Mouse (Mus musculus): ENCODE data around the gene Ugt1a6b. TPM values are rescaled to one million over a fixed set of nuclear protein-coding genes. Genes with fewer than 3 reads are reported as not detected.

Gene Ugt1a6b
- polyA plus RNA-seq, 1 experiment: not detected

DNA sequence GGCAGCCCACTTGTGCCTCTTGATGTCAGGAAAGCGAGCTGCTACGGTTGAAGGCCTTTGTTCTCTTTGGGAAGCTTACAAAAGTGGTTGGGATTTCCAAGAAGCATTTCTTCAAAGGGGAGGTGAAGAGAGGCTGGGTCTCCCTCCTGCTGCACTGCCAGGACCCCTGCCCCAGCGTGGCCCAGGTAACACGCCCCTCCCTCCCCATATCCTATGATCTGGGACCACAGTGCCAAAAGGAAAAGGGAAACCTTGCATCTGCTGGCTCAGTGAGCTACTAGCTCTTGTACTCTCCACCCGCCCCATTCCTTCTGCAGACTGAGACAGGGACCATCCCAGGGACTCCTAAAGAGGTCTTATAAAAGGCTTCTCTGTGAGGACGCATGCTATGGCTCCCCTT lies 154.6 kb downstream of the Ugt1a6b start:
- TF ChIP-seq GATA1 (IDR thresholded peaks at IDR 0.05; ENCODE audit: low read length): no peak

DNA sequence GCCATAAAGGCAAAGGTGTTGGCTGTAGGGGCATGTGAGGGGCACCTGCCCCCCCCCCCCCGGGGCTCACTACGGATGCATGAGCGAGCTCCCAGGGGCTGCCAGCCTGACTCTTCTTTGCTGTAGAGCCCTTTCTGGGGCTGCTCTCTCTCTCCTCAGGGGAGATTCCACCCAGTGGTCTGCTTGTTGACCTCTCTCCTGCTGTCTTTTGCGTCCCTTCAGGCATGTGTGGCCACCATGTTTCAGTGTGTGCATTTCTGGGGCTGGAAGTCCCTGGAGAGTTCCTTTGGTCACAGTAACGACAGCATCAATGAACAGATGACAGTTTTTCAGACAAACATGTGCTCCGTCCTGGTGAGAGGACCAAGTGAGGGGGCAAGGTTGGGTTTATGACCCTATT lies 155.3 kb downstream of the Ugt1a6b start:
- TF ChIP-seq GATA1 (IDR thresholded peaks at IDR 0.05; ENCODE audit: low read length): no peak

DNA sequence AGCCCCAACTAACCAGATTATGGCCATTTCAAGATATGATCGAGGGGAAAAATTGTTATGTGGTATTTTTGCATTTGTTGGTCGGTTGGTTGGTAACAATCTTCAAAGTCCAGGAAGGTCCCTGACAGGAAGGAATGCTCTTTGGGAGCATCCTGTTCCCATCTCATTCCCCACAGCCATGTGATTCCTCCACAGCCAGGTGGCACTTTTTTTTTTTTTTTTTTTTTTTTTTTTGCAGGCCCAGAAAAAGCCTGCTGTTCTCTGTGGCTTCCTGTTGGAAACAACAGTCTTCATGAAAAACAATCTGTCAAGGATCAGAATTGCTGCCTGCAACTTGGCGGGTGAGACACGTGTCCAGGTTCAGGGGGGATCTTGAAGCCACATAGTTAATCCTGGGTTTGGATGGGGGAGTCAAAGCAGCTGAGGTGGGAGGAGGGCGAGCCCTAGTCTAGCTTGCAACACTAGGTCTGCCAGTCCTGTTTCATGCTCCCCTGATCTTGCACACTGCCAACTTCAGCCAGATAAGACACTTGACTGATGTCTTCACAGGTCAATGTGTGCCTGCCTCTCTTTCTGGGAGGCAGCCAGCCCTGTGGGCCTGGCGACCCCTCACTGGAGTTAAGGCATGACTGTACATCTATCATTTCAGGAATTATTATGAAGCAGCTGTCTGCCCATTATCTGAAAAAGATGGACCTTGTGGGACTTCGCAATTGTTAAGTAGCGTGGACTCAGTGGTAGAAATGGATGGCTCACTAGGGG lies 156.0 kb downstream of the Ugt1a6b start:
- no peak for TF ChIP-seq GATA1 (IDR thresholded peaks at IDR 0.05; ENCODE audit: low read length)

DNA sequence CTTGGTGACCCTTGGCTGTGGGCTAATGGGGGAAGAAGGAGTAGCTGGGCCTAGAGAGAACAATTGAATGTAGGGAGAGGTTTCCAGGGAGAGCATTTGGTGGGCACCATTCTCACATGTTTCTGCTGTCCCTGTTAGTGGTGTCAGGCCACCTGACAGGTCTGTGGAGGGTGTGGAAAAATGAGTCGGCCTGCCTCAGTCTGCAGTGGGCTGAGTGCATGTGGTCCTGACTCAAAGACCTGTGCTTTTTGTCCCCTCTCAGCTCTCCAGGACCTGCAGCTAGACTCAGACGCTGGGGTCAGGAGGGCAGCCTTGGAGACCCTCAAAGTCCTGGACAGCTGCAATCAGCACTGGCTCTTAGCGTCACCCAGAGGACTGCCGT lies 156.6 kb downstream of the Ugt1a6b start:
- TF ChIP-seq GATA1 (IDR thresholded peaks at IDR 0.05; ENCODE audit: low read length): no peak

DNA sequence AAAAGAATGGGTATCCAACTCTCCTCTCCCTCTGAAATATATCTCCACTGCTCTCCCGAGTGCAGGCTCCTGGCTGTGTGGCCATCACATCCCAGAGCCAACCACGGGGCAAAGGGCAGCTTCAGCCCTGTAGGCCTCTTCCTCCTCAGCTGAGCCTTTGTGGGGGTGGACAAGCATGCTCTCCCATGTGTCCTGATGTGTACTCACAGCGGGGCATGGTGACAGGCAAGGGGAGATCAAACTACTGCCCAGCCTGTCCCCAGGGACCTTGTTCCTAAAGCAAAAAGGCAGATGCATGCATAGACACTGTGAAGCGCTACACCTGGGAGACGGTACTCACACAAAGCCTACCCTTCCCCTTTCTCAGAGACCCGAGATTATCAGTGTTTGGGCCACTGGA lies 157.1 kb downstream of the Ugt1a6b start:
- TF ChIP-seq GATA1 (IDR thresholded peaks at IDR 0.05; ENCODE audit: low read length): no peak

DNA sequence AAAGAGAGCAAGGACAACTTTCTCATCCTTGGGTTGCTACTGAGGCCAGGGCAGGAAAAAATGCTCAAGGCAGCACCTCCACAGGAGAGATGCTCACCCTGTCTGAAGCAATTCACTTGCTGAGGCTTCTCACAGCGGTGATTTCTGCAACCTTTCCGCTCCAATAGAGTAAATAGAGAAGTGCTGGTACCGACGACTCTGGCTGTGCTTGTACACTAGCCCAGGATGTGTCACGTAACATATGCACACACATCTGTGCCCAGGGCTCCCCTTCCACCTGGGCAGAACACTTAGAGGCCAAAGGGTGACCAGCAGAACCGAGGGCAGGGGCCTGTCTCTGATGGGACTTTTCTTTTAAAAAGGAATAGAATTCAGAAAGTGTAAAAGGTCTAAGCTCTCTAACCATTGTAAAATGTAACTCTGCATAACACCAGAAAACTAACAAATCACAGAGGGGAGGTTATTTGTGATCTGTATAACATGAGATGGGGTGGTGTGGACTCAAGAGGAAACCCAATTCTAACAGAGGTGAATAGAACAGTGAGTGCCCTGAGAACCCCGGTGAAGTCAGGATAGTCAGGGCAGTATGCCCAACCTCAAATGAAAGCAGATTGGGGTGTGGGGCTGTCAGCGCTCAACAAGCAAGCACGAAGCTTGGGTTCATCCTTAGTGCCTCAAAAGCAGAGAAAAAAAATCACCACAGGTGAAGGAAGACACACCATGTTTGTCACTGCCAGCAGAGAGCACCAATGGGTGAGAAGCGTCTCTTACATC lies 157.7 kb downstream of the Ugt1a6b start:
- no peak for TF ChIP-seq GATA1 (IDR thresholded peaks at IDR 0.05; ENCODE audit: low read length)

DNA sequence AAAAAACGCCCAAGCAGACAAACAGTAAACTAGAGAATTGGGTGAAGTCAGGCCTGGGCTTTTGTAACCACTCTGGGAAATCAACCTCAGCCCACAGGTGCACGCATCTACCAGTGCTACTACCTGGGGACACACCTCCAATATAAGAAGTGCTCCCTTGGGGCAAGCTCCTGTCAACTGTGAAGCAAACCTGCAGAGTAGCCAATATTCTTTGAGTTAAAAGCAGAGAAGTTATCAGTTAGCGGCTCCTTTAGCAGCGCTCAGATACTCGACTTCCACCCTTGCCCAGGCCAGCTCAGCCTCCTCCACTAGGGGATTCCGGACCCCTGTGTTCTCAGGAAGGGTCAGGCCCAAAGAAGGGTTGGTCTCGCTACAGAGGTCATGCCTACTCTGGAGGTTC lies 158.7 kb downstream of the Ugt1a6b start:
- TF ChIP-seq GATA1 (IDR thresholded peaks at IDR 0.05; ENCODE audit: low read length): no peak

DNA sequence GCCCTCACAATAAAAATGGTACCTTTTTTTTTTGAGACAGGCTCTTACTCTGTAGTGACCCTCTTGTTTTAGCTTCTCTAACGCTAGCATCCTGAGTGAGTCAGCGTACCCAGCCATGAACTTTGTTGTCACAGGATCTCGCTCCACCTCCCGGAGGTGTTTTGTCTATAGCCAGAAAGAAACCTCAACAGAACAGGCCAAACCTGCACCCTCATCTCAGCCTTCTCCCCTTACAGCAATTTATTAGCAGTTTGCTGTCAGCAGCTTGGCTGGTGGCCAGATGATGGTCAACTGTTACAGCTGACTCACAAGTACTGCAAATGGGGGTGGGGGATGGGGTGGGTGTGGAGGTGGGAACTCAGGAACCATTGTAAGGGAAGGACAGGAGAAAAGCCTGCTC lies 159.2 kb downstream of the Ugt1a6b start:
- no peak for TF ChIP-seq GATA1 (IDR thresholded peaks at IDR 0.05; ENCODE audit: low read length)

DNA sequence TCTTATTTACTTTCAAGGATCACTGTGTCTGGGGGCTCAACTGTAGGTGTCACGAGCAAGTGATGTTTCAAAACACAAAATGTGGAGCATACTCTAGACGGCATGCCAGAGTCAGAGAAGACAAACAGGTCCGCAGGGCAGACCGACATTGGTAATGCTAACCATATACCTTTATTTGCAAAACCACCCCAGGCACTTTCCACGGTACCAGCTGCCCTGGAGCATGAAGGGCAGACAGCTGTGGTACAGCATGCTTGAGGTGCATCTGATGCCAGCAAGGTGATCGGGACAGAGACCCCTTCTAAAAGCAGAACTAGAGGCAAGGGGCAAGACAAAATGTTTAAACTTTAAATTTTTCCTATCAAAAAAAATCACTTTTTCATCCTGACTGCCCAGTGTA lies 159.9 kb downstream of the Ugt1a6b start:
- no peak for TF ChIP-seq GATA1 (IDR thresholded peaks at IDR 0.05; ENCODE audit: low read length)

DNA sequence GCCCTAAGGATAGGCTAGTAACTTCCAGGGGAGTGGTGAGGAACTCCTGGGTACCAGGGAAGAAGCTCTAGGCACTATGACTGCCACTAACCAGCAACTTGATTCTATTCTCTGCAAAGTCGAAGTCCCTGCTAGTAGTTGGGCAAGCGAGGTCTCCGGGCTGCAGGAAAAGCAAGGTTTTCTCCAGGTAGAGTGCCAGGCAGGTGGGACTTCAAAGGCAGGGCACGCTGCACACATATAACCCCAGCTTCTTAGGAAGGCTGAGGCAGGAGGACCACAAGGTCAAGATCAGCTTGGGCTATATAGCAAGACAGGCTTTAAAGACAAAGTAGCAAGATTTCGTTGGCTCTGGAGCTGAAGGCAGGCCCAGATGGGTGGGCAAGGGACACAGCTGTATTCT lies 160.7 kb downstream of the Ugt1a6b start:
- TF ChIP-seq GATA1 (IDR thresholded peaks at IDR 0.05; ENCODE audit: low read length): no peak

DNA sequence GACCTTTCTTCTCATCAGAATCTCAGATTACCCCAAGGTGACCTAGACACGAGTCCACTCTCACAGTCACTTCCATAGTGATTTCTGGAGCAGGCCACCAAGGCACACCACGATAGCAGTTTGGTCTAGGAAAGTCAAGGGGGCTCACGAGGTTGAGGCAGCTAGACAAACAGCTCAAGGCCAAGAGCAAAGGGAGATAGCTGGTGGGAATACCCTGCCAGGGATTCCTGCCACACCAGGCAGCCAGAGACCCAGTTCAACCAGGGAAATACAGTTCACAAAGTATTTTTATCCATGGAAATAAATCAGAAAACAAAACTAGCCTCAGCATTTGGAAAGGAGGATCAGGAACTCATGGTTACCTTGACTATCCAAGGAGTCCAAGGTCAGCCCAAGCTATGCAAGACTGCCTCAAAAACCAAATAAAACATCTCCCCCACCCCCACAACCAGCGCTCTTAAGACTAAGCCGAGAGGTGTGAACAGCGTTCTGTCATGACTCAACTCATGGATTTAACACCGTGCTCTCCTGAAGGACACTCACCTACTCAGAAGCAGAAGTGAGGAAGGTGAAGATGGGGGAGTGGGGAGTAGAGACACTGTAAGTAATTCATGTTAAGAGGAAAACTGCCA lies 161.3 kb downstream of the Ugt1a6b start:
- TF ChIP-seq GATA1 (IDR thresholded peaks at IDR 0.05; ENCODE audit: low read length): no peak

DNA sequence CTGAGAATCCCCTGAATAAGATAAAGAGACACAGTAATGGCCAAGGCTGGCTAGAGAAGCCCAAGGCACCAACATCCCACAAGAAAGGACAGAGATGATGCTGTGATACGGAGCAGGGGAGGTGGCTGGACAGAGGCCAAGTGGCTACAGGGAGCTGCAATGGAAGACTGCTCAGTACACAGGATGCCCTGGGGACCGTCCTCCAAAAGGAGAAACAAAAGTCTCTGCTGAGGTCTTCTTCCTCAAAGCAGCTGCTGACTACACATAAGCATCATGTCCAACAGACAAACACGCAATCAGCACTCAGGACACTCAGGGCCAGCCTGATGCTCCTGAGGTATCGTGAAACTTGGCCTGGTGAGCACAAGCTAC lies 161.8 kb downstream of the Ugt1a6b start:
- no peak for TF ChIP-seq GATA1 (IDR thresholded peaks at IDR 0.05; ENCODE audit: low read length)

DNA sequence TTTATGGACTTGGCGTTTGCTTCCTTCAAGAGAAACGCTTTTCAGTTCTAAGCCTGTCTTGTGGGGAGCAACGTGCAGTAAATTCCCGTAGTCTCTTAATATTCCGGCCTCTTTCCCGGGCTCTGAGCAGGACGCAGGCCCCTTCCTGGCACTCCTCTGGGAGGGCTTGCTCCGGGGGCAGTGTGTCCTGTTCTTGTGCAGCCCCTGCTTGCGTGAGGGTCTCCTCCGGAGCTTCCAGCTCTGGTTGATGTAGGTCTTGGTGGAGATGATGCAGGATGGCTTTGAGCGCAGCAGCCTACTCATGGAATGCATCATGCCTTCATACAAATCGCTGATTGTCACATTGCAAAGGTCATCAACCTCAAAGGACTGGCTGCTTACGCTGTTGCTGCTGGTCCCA lies 163.1 kb downstream of the Ugt1a6b start:
- TF ChIP-seq GATA1 (IDR thresholded peaks at IDR 0.05; ENCODE audit: low read length): no peak

DNA sequence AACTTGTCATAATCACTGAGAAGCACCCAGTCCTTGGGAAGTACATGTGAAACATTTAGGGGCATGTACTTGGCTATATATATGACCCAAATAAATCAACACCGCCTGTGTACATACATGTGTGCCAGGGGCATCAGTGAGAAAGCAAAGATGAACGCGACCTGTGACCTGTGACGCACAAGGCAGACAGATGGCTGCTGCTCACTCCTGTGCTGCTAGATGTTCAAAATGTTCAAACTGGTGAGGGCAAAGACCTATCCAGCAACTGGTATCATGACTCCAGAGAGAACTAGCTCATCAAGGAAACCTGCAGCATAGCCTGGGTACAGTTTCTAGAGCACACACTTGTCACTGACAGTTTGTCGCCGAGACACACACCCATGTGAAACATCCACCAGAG lies 164.4 kb downstream of the Ugt1a6b start:
- TF ChIP-seq GATA1 (IDR thresholded peaks at IDR 0.05; ENCODE audit: low read length): no peak

DNA sequence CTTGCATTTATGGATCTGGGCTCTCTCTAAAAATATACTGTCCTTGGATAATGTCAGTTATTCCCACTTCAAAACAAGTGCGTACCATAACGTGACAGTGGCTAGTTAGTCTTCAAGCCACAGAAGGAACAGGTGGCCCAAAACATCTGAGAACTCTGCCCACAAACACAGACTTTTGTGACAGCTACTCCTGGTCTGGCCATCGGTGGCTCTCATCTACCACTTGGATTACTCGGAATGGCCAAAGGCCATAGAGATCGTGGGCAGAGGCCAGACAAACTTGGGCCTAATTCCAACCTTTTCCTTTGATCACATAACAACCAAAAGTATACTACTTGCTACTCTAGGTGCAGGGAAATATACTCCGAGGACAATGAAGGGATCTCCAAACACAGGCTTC lies 165.0 kb downstream of the Ugt1a6b start:
- TF ChIP-seq GATA1 (IDR thresholded peaks at IDR 0.05; ENCODE audit: low read length): no peak

Other genes with a start within 250 kb of the Ugt1a6b start
- 15.5 and 25.3 TPM in 2 replicates for gene Dgkd, start 250.0 kb upstream of the Ugt1a6b start, polyA plus RNA-seq (2012)
- 1.2 and 2.3 TPM in 2 replicates for gene Usp40, start 94.7 kb upstream of the Ugt1a6b start, polyA plus RNA-seq (2012)
- gene Ugt1a10, start 47.9 kb upstream of the Ugt1a6b start, polyA plus RNA-seq (2012): not detected in 2 replicates
- not detected in 2 replicates for gene Ugt1a9, start 32.5 kb upstream of the Ugt1a6b start, polyA plus RNA-seq (2012)
- gene Ugt1a8, start 15.4 kb upstream of the Ugt1a6b start, polyA plus RNA-seq (2012): not detected in 2 replicates
- not detected in 2 replicates for gene Ugt1a7c, start 8.2 kb upstream of the Ugt1a6b start, polyA plus RNA-seq (2012)
- gene Ugt1a6a, start 31.6 kb downstream of the Ugt1a6b start, polyA plus RNA-seq (2012): not detected in 2 replicates
- gene Ugt1a5, start 62.8 kb downstream of the Ugt1a6b start, polyA plus RNA-seq (2012): not detected in 2 replicates
- gene Ugt1a2, start 97.3 kb downstream of the Ugt1a6b start, polyA plus RNA-seq (2012): not detected in 2 replicates
- not detected in 2 replicates for gene Dnajb3, start 102.5 kb downstream of the Ugt1a6b start, polyA plus RNA-seq (2012)
- not detected in 2 replicates for gene Ugt1a1, start 108.7 kb downstream of the Ugt1a6b start, polyA plus RNA-seq (2012)
- gene Mroh2a, start 123.7 kb downstream of the Ugt1a6b start, polyA plus RNA-seq (2012): not detected in 2 replicates
- 48.5 and 76.4 TPM in 2 replicates for gene Hjurp, start 174.4 kb downstream of the Ugt1a6b start, polyA plus RNA-seq (2012)
- gene Trpm8, start 174.4 kb downstream of the Ugt1a6b start, polyA plus RNA-seq (2012): not detected in 2 replicates